Mouse (Mus musculus): Measurements from ENCODE around the gene 4931409K22Rik. TPM values are rescaled to one million over a fixed set of nuclear protein-coding genes. Genes with fewer than 3 reads are reported as not detected.

The 4931409K22Rik gene
- polyA plus RNA-seq, 1 experiment from 2014 or later = 0.42 TPM

DNA sequence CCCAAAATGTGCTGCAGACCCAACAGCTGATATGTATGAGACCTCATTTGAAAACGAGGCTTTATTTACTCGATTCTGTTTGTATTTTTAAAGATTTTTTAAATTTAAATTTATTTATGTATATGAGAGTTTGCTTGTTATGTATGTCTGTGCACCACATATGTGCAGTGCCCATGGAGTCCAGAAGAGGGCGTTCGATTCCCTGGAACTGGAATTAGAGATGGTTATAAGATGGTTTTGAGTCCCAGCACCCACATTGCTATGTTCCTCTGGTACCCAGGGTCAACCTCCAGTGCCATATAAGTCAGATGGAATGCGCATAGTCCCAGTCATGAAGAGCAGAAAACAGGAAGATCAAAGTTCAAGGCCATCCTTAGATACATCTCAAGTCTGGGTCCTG, 22.3 kb downstream of the 4931409K22Rik start:
- Histone ChIP-seq H3K4me1 (0 out of 2 replicates have a peak, but pooled peaks cover 3% of the 10 kb centered on the region), H3K27ac (replicated peaks) (no peak overlapping the region), H3K27me3 (peaks cover 7% of the 10 kb centered on the region), H3K9ac (replicated peaks) (no peak overlapping the region), H3K4me3 (no peak overlapping the region), H3K9me3 (no peaks in the 10 kb centered on the region), H3K36me3 (no peaks in the 10 kb centered on the region), H3K4me2 (replicated peaks) (no peak overlapping the region)
- 59% methylated on average over 5 of the region's 5 CpGs for WGBS
- ATAC-seq (replicated peaks) = no peak

- ATAC-seq (replicated peaks) = no peak
- Histone ChIP-seq H3K4me2 (replicated peaks) (no peak overlapping the region), H3K4me1 (0 out of 2 replicates have a peak, but pooled peaks cover 3% of the 10 kb centered on the region), H3K9me3 (no peaks in the 10 kb centered on the region), H3K27ac (replicated peaks) (no peak overlapping the region), H3K36me3 (no peaks in the 10 kb centered on the region), H3K4me3 (no peak overlapping the region), H3K9ac (replicated peaks) (no peak overlapping the region), H3K27me3 (peaks cover 16% of the 10 kb centered on the region)
- 71% methylated on average over 11 of the region's 11 CpGs for WGBS
Observed at GRCm38 (mm10) chr5:24533391-24533790, 23.2 kb downstream of the 4931409K22Rik start.

GRCm38 (mm10) chr5:24530042-24530689, 26.4 kb downstream of the 4931409K22Rik start:
- Histone ChIP-seq H3K36me3 (no peaks in the 10 kb centered on the region), H3K27ac (replicated peaks) (no peak overlapping the region), H3K4me3 (no peak overlapping the region), H3K4me2 (replicated peaks) (no peak overlapping the region), H3K9me3 (no peaks in the 10 kb centered on the region), H3K4me1 (peaks cover 14% of the 10 kb centered on the region), H3K27me3 (peaks cover 45% of the 10 kb centered on the region), H3K9ac (replicated peaks) (no peak overlapping the region)
- 24% methylated on average over 24 of the region's 24 CpGs for WGBS
- ATAC-seq (replicated peaks) = peak; percentile 66

- Histone ChIP-seq H3K27me3 (peaks cover 68% of the 10 kb centered on the region), H3K4me1 (peaks cover 14% of the 10 kb centered on the region), H3K4me2 (replicated peaks) (no peak overlapping the region), H3K9me3 (no peaks in the 10 kb centered on the region), H3K36me3 (no peaks in the 10 kb centered on the region), H3K27ac (replicated peaks) (no peak overlapping the region), H3K4me3 (no peak overlapping the region), H3K9ac (replicated peaks) (no peak overlapping the region)
- ATAC-seq (replicated peaks) = no peak
- 13% methylated on average over 6 of the region's 6 CpGs for WGBS
Observed at GRCm38 (mm10) chr5:24527780-24528179, 28.8 kb downstream of the 4931409K22Rik start.

- 1% methylated on average over 41 of the region's 49 CpGs for WGBS
- ATAC-seq (replicated peaks) = 0 out of 2 replicates have a peak, but pooled peaks have one; percentile 12
Observed at GRCm38 (mm10) chr5:24526889-24527230, 29.7 kb downstream of the 4931409K22Rik start, which contains the start of gene Gbx1. Gene Gbx1 (minus strand): TSS chr5:24527202.

DNA sequence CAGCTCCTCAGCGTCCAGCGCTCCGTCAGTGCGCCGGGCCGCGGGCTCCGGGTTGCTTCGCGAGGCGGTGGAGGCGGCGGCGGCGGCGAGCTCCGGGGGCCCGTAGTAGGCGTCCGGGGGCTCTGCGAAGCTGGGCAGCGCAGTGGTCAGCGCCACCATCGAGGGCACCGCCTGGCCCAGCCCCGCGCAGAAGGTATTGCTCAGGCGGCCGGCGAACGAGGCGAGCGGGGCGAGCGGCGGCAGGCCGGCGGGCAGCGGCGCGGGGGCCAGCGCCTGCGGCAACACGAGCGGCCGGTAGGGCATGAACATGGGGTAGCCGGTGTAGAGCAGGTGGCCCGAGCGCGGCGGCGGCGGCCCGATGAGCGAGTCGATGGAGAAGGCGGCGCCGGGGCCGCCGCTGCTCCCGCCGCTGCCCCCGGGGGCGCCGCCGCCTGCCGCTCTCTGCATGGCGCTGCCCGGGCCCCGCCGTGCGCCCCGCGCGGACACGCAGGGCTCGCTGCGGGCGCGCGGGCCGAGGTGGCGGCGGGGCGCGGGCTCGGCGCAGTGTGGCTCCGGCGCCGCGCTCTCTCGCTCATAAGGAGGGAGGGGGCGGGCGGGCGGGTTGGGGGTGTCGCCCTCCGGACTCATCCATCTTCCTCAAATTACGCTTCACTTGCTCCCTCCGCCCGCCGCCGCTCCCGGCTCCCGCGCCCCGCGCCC, 30.3 kb downstream of the 4931409K22Rik start:
- WGBS = under 1% methylated on average over 91 of the region's 109 CpGs
- H3K27ac ChIP-seq (replicated peaks) = no peak overlapping the region
- no peaks in the 10 kb centered on the region for H3K36me3 ChIP-seq
- H3K9me3 ChIP-seq = no peaks in the 10 kb centered on the region
- peak overlapping the region; percentile 70 for H3K4me2 ChIP-seq (replicated peaks)
- peaks cover 76% of the 10 kb centered on the region for H3K27me3 ChIP-seq
- peak; percentile 36 for ATAC-seq (replicated peaks)
- peaks cover 14% of the 10 kb centered on the region for H3K4me1 ChIP-seq
- H3K9ac ChIP-seq (replicated peaks) = peak overlapping the region; percentile 29
- peak overlapping the region; percentile 41 for H3K4me3 ChIP-seq

More at GRCm38 (mm10) chr5:24526889-24527230, 29.7 kb downstream of the 4931409K22Rik start, which contains the start of gene Gbx1:
- Histone ChIP-seq H3K4me3 (peak within 1 kb of the TSS; percentile 41), H3K9ac (replicated peaks) (peak within 1 kb of the TSS; percentile 29), H3K4me2 (replicated peaks) (peak within 1 kb of the TSS; percentile 70), H3K4me1 (peaks cover 14% of the 10 kb centered on the region), H3K9me3 (no peaks in the 10 kb centered on the region), H3K27ac (replicated peaks) (no peak within 1 kb of the TSS), H3K36me3 (no peaks in the 10 kb centered on the region), H3K27me3 (peaks cover 73% of the 10 kb centered on the region)

DNA sequence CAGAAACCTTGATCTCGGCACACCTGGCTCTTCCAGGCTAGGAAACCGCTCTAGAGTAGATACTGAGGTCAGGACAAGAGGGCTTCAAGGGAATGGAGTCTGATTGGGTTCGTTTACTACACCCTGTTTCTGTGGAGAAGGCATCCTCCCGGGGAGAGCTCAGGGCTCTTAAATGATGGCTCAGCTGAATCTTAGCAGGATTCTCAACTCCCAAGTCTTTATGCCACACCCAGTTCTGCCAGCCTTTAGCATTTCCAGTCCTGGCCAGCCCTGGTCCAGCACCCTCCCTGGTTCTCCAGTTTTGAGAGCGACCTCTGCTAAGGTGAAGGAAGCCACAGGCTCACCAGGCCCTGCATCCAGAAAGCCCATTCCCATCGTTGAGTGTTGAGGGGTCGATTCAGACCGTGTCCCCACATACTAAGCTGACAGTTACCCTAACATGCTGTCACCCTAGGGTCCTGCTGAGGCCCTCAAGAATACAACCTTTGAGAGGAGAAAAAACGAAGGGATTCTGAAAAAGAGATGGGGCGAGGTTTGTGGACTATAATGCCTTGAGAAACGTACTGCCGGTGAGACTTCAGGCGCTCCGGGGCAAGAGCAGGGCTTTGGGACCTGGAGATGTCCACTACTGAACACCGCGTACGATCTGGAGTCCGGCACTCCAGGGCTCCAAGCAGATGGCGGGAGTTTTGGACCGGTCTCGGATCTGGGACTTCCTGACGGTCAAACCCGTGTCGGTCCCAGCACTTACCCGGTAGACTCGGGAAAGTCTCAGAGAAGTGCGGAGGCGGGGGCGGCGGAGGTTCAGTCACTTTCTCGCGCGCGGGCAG, 31.0 kb downstream of the 4931409K22Rik start:
- peak overlapping the region; percentile 70 for H3K4me2 ChIP-seq (replicated peaks)
- 2% methylated on average over 34 of the region's 34 CpGs for WGBS
- peaks cover 14% of the 10 kb centered on the region for H3K4me1 ChIP-seq
- H3K27ac ChIP-seq (replicated peaks) = no peak overlapping the region
- ATAC-seq (replicated peaks) = no peak
- peaks cover 78% of the 10 kb centered on the region for H3K27me3 ChIP-seq
- H3K9me3 ChIP-seq = no peaks in the 10 kb centered on the region
- H3K4me3 ChIP-seq = peak overlapping the region; percentile 41
- peak overlapping the region; percentile 29; the same call in 1 of the 2 replicates for H3K9ac ChIP-seq (replicated peaks)
- no peaks in the 10 kb centered on the region for H3K36me3 ChIP-seq

DNA sequence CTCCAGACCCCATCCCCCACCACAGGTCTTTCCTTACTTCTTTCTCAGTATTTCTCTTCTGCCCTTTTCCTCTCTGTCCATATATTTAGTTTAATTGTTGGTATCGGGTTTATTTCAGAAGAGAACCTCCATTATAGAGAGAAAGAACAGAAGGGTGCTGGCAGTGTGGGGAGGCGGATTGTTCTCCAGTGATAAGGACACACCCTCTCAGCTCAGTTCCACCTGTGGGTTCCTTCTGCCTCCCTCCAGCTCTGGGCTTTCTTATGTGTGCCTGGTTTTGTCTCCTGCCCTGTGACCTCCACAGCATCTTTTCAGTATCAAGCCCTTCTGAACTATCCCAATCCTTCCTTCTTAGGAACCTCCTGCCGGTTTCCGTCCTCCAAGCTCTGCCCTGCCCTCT, 32.1 kb downstream of the 4931409K22Rik start:
- 14% methylated on average over 4 of the region's 4 CpGs for WGBS
- Histone ChIP-seq H3K9me3 (no peaks in the 10 kb centered on the region), H3K27me3 (peaks cover 77% of the 10 kb centered on the region), H3K36me3 (no peaks in the 10 kb centered on the region), H3K4me2 (replicated peaks) (no peak overlapping the region), H3K9ac (replicated peaks) (no peak overlapping the region), H3K4me1 (peaks cover 14% of the 10 kb centered on the region), H3K27ac (replicated peaks) (no peak overlapping the region), H3K4me3 (no peak overlapping the region)
- no peak for ATAC-seq (replicated peaks)

DNA sequence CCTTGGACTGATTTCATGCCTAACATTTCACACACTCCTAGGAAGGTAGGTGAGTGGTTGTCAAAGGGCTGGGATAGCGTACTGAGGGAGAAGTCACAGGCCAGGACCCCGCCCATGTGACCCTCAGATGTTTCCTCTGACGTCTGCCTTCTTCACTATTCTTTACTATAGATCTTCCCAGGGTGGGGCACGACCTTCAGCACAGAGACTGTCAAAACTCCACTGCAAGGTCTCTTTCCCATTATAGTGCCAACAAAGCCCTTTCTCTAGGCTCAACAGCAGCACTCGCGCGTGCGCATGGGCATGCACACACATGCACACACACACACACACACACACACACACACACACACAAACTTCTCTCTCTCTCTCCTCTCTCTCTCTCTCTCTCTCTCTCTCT, 32.8 kb downstream of the 4931409K22Rik start:
- no peak for ATAC-seq (replicated peaks)
- 35% methylated on average over 8 of the region's 8 CpGs for WGBS
- Histone ChIP-seq H3K36me3 (no peaks in the 10 kb centered on the region), H3K4me2 (replicated peaks) (no peak overlapping the region), H3K27me3 (peaks cover 70% of the 10 kb centered on the region), H3K4me1 (peaks cover 14% of the 10 kb centered on the region), H3K9me3 (no peaks in the 10 kb centered on the region), H3K4me3 (no peak overlapping the region), H3K9ac (replicated peaks) (no peak overlapping the region), H3K27ac (replicated peaks) (no peak overlapping the region)

- Histone ChIP-seq H3K9me3 (no peaks in the 10 kb centered on the region), H3K27me3 (peaks cover 48% of the 10 kb centered on the region), H3K27ac (replicated peaks) (no peak overlapping the region), H3K36me3 (no peaks in the 10 kb centered on the region), H3K4me1 (peaks cover 6% of the 10 kb centered on the region), H3K4me3 (no peak overlapping the region), H3K4me2 (replicated peaks) (no peak overlapping the region), H3K9ac (replicated peaks) (no peak overlapping the region)
- no peak for ATAC-seq (replicated peaks)
- WGBS = 65% methylated on average over 8 of the region's 8 CpGs
Observed at GRCm38 (mm10) chr5:24521366-24521765, 35.2 kb downstream of the 4931409K22Rik start.

DNA sequence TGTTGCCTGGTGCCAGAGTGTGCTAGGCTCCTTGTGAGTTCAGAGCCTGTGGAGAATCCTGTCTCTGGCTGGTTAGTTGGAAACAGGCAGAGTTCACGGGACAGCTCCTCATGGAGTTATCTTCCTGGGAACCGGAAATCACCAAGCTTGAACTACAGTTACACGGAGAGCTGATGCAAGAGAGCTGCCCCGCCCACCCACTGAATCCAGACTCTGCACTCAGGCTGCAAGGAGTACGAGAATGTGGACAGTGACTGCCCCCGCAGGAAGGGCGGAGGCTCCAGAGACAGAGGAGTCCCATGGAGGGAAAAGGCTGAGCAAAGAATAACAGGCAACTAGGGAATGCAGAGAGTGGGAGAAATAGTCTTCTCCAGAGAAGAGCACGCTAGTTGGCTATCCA, 44.3 kb downstream of the 4931409K22Rik start:
- no peaks in the 10 kb centered on the region for H3K9me3 ChIP-seq
- no peak overlapping the region for H3K4me3 ChIP-seq
- 59% methylated on average over 8 of the region's 8 CpGs for WGBS
- no peak for ATAC-seq (replicated peaks)
- no peaks in the 10 kb centered on the region for H3K4me1 ChIP-seq
- H3K9ac ChIP-seq (replicated peaks) = no peak overlapping the region
- no peak overlapping the region for H3K27ac ChIP-seq (replicated peaks)
- H3K27me3 ChIP-seq = no peaks in the 10 kb centered on the region
- no peaks in the 10 kb centered on the region for H3K36me3 ChIP-seq
- no peak overlapping the region for H3K4me2 ChIP-seq (replicated peaks)

DNA sequence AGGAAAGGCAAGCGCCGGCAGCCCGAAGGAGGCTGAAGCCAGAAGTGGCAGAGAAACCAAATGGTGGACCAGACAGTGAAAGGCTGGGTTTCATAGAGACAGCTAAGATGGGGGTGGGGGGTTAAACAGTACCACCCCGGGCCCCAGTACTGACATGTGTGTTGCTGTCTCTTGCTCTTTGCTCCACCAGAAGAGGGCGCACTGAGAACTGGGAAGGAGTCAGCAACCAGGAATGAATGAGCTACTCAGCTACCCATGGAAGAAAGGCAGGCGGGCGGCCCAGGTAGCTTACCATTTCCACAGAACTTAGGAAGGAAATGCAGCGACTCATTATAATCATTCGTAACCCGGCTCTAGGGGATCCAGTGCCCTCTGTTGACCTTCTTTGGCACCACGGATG, 46.0 kb downstream of the 4931409K22Rik start:
- WGBS = 56% methylated on average over 11 of the region's 11 CpGs
- Histone ChIP-seq H3K36me3 (no peaks in the 10 kb centered on the region), H3K4me1 (no peaks in the 10 kb centered on the region), H3K4me2 (replicated peaks) (no peak overlapping the region), H3K27ac (replicated peaks) (no peak overlapping the region), H3K9ac (replicated peaks) (no peak overlapping the region), H3K9me3 (no peaks in the 10 kb centered on the region), H3K4me3 (no peak overlapping the region), H3K27me3 (no peaks in the 10 kb centered on the region; the same call in 1 of the 2 replicates)
- ATAC-seq (replicated peaks) = no peak
